Comparison of ENCODE assay signal across 11 mouse cellular contexts in the genomic region with DNA sequence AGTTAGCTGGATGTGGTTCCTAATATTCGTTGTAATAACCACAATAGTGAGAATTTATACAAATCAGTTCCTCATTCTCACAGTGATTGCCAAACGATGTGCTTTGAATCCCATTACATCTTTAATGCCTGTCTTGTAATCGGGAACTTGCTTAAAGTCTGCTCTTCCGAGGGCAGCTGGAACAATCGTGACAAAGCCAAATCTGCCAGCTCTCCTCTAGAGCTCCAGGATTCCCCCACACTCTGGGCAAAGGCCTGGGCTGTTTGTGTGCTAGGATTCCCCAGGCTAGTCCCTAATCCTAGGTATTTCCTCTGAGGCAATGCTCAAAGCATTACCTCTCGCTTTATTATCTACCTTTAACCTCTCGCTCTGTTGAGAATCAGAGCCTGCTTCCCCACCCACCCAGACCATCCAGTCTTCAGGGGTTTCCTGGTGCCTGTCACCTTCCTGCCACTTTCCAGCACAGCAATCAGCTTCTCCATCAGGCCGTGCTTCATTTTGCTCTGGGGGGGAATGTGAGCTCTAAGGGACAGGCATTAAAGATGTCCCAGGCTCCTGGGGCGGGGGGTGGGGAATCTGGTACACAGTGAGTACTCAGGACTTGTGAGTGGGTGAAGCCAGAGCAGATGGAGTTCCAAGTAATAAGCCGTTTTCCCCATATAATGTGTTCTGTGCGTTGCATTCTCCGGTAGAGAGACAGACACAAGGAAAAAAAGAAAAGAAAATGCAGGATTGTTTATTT. TPM values are rescaled to one million over a fixed set of nuclear protein-coding genes. Genes with fewer than 3 reads are reported as not detected.
DNase-seq lines count a peak whose midpoint lies in the region; ATAC-seq and TF ChIP-seq lines count a peak whose summit lies in the region.
"Had no signal": no experiment of that assay in that cellular context is flagged by ENCODE, and none has a peak within 500 bp of the region (broad histone marks: within the 10 kb centered on the region; RNA-seq: fewer than 3 reads in every experiment).

No protein-coding gene starts in this region.

- WGBS in heart, embryonic 11.5 days (ENCODE audit: insufficient replicate concordance): 57% methylated on average over 12 of the region's 12 CpGs
- 65% methylated on average over 12 of the region's 12 CpGs for WGBS in midbrain, embryonic 11.5 days
- 61% methylated on average over 12 of the region's 12 CpGs for WGBS in midbrain, postnatal 0 days
- WGBS in thymus, adult 2 months: 79% methylated on average over 12 of the region's 12 CpGs

- no peak for DNase-seq in heart, postnatal 10 days
- DNase-seq in midbrain, embryonic 11.5 days (ENCODE audit: low spot score, missing footprints): peak; percentile 68
- no peak for DNase-seq in midbrain, postnatal 0 days (ENCODE audit: low spot score)
- DNase-seq in heart, postnatal 36 days: peak; percentile 30 to 37
- no peak for DNase-seq in cerebellum, adult 11-12 months
- DNase-seq in thymus, adult 2 months: no peak

- no peak for TF ChIP-seq POLR2A in thymus, adult 2 months (IDR thresholded peaks at IDR 0.05; ENCODE audit: control insufficient read depth, extremely low read depth, insufficient read depth, low read length, poor library complexity)

- intact Hi-C loops in heart, postnatal 10 days (cut with DNase I): no loop called here
- intact Hi-C loops in heart, postnatal 36 days (cut with DNase I): loop anchor here (1.0 kb wide), 1 partner anchor 13 kb away; no protein-coding TSS in a partner anchor

- H3K9ac ChIP-seq in heart, embryonic 11.5 days (ENCODE audit: low read depth, low read length): 0 out of 2 replicates have a peak overlapping the region, but pooled peaks have one; percentile 22
- no peak overlapping the region for H3K9ac ChIP-seq in midbrain, embryonic 11.5 days (ENCODE audit: low read length)
- no peak overlapping the region for H3K9ac ChIP-seq in midbrain, postnatal 0 days (replicated peaks; ENCODE audit: low read length, poor library complexity, severe bottlenecking)

- H3K27ac ChIP-seq in heart, embryonic 11.5 days (ENCODE audit: low read depth, low read length): 0 out of 2 replicates have a peak overlapping the region, but pooled peaks have one; percentile 59
- no peak overlapping the region for H3K27ac ChIP-seq in midbrain, embryonic 11.5 days (ENCODE audit: low read depth, low read length)
- no peak overlapping the region for H3K27ac ChIP-seq in midbrain, postnatal 0 days (ENCODE audit: low read depth, low read length)
- H3K27ac ChIP-seq in thymus, adult 2 months (ENCODE audit: control insufficient read depth, insufficient read depth, low read length): no peak overlapping the region; the same call in 1 of the 2 replicates

- no peaks in the 10 kb centered on the region for H3K9me3 ChIP-seq in heart, embryonic 11.5 days (replicated peaks; ENCODE audit: control insufficient read depth, low read length)
- no peaks in the 10 kb centered on the region for H3K9me3 ChIP-seq in midbrain, embryonic 11.5 days (ENCODE audit: control insufficient read depth, low read length)
- no peaks in the 10 kb centered on the region for H3K9me3 ChIP-seq in midbrain, postnatal 0 days (ENCODE audit: low read length)
- H3K9me3 ChIP-seq: megakaryocyte, embryonic 14.5 days had no signal

- no peak for TF ChIP-seq CTCF in midbrain, postnatal 0 days (IDR thresholded peaks at IDR 0.05)
- no peak for TF ChIP-seq CTCF in thymus, adult 2 months (IDR thresholded peaks at IDR 0.05; ENCODE audit: borderline replicate concordance, control insufficient read depth, extremely low read depth, insufficient read depth, low read length, poor library complexity)

- no peaks in the 10 kb centered on the region for H3K27me3 ChIP-seq in heart, embryonic 11.5 days (ENCODE audit: control insufficient read depth, insufficient read depth, low read length)
- no peaks in the 10 kb centered on the region for H3K27me3 ChIP-seq in midbrain, embryonic 11.5 days (ENCODE audit: control insufficient read depth, insufficient read depth, low read length)
- no peaks in the 10 kb centered on the region for H3K27me3 ChIP-seq in midbrain, postnatal 0 days (ENCODE audit: insufficient read depth, low read length)
- no peaks in the 10 kb centered on the region for H3K27me3 ChIP-seq in thymus, adult 2 months (ENCODE audit: control insufficient read depth, insufficient read depth, low read length)

- H3K4me2 ChIP-seq in heart, embryonic 11.5 days: no peak overlapping the region
- H3K4me2 ChIP-seq in midbrain, embryonic 11.5 days: no peak overlapping the region
- no peak overlapping the region for H3K4me2 ChIP-seq in midbrain, postnatal 0 days (ENCODE audit: low read depth, low read length, poor library complexity, severe bottlenecking)

- H3K4me1 ChIP-seq in heart, embryonic 11.5 days (ENCODE audit: control insufficient read depth, insufficient read depth, low read length): peaks cover 21% of the 10 kb centered on the region
- H3K4me1 ChIP-seq in midbrain, embryonic 11.5 days (ENCODE audit: control insufficient read depth, insufficient read depth, low read length): no peaks in the 10 kb centered on the region
- no peaks in the 10 kb centered on the region for H3K4me1 ChIP-seq in midbrain, postnatal 0 days (ENCODE audit: insufficient read depth, low read length)
- no peaks in the 10 kb centered on the region; the same call in 1 of the 2 replicates for H3K4me1 ChIP-seq in thymus, adult 2 months (replicated peaks; ENCODE audit: control insufficient read depth, insufficient read depth, low read length)

- ATAC-seq in heart, embryonic 11.5 days (replicated peaks; ENCODE audit: insufficient number of reproducible peaks, low FRiP score, low TSS enrichment): no peak
- no peak for ATAC-seq in midbrain, embryonic 11.5 days (ENCODE audit: low FRiP score)
- ATAC-seq in midbrain, postnatal 0 days (ENCODE audit: low FRiP score): no peak
- peak; percentile 85 for ATAC-seq in monocyte, adult 5-6 weeks (replicated peaks; ENCODE audit: insufficient number of reproducible peaks, low FRiP score, low TSS enrichment, poor library complexity, severe bottlenecking)
- ATAC-seq: inflammation-experienced regulatory T-cells, adult 6 months had no signal

- no peak overlapping the region for H3K4me3 ChIP-seq in heart, embryonic 11.5 days (ENCODE audit: low read depth, low read length)
- H3K4me3 ChIP-seq in midbrain, embryonic 11.5 days (ENCODE audit: low read depth, low read length): no peak overlapping the region
- H3K4me3 ChIP-seq in midbrain, postnatal 0 days (ENCODE audit: low read depth, low read length): no peak overlapping the region
- no peak overlapping the region for H3K4me3 ChIP-seq in thymus, adult 2 months (ENCODE audit: control insufficient read depth, insufficient read depth, low read length)
- H3K4me3 ChIP-seq: erythroblast, embryonic 14.5 days; megakaryocyte, embryonic 14.5 days had no signal

- H3K36me3 ChIP-seq in heart, embryonic 11.5 days (ENCODE audit: control insufficient read depth, insufficient read depth, low read length): no peaks in the 10 kb centered on the region
- H3K36me3 ChIP-seq in midbrain, embryonic 11.5 days (ENCODE audit: control insufficient read depth, insufficient read depth, low read length): no peaks in the 10 kb centered on the region
- no peaks in the 10 kb centered on the region for H3K36me3 ChIP-seq in midbrain, postnatal 0 days (ENCODE audit: insufficient read depth, low read length)
- H3K36me3 ChIP-seq in thymus, adult 2 months (ENCODE audit: control insufficient read depth, insufficient read depth, low read length): no peaks in the 10 kb centered on the region

RNA-seq across cellular contexts. Expression of a gene that starts 47.3 kb away (rescaled TPM):
- polyA plus RNA-seq in heart, embryonic 11.5 days (2014; fragmentation: Nextera tagmentation; extraction: Ambion mirVana): 3.9 and 4.1 TPM in 2 replicates
- 1 to 10 TPM; 5.2 to 6.7 TPM for total RNA-seq in heart, postnatal 10 days (2021)
- polyA plus RNA-seq in midbrain, embryonic 11.5 days (2014; fragmentation: Nextera tagmentation; extraction: Ambion mirVana): 3.0 and 4.3 TPM in 2 replicates
- total RNA-seq in midbrain, postnatal 0 days (2014; rRNA removed): 6.2 and 7.7 TPM in 2 replicates
- 2.0 and 2.6 TPM in 2 replicates for polyA plus RNA-seq in midbrain, postnatal 0 days (2015; fragmentation: Nextera tagmentation; extraction: Ambion mirVana)
- 1 to 10 TPM; 5.6 to 6.7 TPM for total RNA-seq in heart, postnatal 36 days (2021)
- not detected in 3 replicates for total RNA-seq in monocyte, adult 5-6 weeks (2017)
- polyA plus RNA-seq in thymus, adult 2 months (2012; rRNA removed): 3.0 and 3.3 TPM in 2 replicates

RNA-seq across cellular contexts. Expression of a gene that starts 58.9 kb away (rescaled TPM):
- polyA plus RNA-seq in heart, embryonic 11.5 days (2014; fragmentation: Nextera tagmentation; extraction: Ambion mirVana): 62.6 and 65.1 TPM in 2 replicates
- 10 to 100 TPM; 62.8 to 63.9 TPM for total RNA-seq in heart, postnatal 10 days (2021)
- polyA plus RNA-seq in midbrain, embryonic 11.5 days (2014; fragmentation: Nextera tagmentation; extraction: Ambion mirVana): 86.5 and 100 TPM in 2 replicates
- 65.2 and 81.1 TPM in 2 replicates for total RNA-seq in midbrain, postnatal 0 days (2014; rRNA removed)
- polyA plus RNA-seq in midbrain, postnatal 0 days (2015; fragmentation: Nextera tagmentation; extraction: Ambion mirVana): 22.1 and 25.3 TPM in 2 replicates
- 10 to 100 TPM; 39.0 to 46.9 TPM for total RNA-seq in heart, postnatal 36 days (2021)
- total RNA-seq in monocyte, adult 5-6 weeks (2017): 71.5 to 134 TPM (median 78.9 TPM) in 3 replicates
- polyA plus RNA-seq in thymus, adult 2 months (2012; rRNA removed): 71.4 and 93.6 TPM in 2 replicates

Comparison
In these comparisons a context has a peak if more than half of its experiments do, and no peak if none do; other contexts are left out.
1. DNase-seq: peak in midbrain, embryonic 11.5 days (single experiment) and heart, postnatal 36 days (2 of 2); none in heart, postnatal 10 days (0 of 2), midbrain, postnatal 0 days (single experiment), cerebellum, adult 11-12 months (single experiment) and thymus, adult 2 months (single experiment).